Mouse (Mus musculus): ENCODE data around the gene Hnrnpr.

Gene Hnrnpr

DNA sequence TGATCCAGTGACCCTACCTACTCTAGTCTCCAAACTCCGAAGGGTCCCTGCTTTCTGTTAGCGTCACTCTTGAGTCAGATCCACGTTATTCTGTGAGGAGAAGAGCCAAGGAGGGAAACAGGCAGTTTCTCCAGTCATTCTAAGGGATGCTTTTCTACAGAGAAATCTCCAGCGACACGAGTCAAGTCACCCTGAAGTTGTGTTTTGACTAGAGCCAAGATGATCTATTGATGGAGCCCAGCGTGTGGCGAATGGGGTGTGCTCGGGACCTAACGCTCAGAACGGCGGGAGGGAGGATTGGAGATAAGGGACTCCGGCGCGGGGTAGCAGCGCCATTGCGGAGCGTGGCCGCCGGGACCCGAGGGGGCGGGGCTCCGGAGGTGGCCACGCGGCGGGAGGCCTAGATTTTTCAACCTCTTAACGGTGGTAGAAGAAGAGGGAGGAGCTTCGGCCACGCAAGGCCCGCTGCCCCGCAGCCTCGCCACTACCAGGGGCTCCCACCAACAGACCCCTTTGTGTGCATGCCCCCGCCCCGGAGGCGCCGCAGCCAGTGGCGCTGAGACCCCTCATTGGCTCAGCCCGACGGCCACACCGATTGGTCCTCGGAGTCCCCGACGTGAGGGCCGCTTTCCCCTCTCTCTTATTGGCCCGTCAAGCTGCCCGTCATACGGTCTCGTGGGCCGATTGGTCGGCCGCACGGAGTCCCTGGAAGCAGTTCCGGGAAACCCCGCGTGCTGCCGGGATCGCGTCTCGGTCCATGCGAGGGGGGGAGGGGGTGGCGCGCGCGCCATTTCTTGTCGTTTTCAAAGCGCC is at the start of gene Hnrnpr:
TSS of gene Hnrnpr (plus strand) at position 714 of the 813 bp plus-strand sequence.
- DNase-seq: peak; percentile 99

DNA sequence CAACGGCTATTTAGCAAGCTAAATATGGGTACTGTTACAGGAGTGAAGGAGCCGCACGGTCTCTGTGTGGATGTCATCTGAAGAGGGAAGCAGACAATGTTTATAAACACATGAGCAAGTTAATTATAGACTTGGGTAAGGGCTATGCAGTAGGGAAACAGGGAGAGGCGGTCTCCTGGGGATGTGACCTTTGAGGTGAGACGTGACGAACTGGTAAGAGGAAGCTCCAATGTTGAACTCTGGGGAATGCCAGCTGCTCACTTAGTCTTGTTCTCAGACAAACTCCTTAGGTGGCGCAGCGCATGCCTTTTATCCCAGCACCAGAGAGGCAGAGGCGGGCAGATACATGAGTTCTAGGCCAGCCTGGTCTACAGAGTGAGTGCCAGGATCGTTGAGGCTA is 48.8 kb upstream of the Hnrnpr start:
- peak; percentile 62 to 76 for DNase-seq

DNA sequence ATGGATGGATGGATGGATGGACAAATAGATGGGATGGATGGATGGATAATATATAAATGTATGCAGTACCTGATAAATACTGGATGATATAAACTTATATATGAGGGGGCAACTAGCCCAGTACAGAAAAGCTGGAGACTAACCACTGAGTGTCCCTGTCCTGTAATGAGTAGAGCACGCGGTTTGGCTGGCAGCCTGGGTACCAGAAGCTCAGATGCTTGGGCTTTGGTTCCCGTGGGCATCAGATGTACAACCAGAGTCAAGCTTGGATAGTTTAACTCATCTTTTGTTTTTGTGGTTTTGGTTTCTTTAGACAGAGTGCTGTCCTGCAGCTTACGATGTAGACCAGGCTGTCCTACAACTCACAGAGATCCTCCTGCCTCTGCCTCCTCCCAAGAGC is 47.2 kb upstream of the Hnrnpr start:
- DNase-seq: no peak

DNA sequence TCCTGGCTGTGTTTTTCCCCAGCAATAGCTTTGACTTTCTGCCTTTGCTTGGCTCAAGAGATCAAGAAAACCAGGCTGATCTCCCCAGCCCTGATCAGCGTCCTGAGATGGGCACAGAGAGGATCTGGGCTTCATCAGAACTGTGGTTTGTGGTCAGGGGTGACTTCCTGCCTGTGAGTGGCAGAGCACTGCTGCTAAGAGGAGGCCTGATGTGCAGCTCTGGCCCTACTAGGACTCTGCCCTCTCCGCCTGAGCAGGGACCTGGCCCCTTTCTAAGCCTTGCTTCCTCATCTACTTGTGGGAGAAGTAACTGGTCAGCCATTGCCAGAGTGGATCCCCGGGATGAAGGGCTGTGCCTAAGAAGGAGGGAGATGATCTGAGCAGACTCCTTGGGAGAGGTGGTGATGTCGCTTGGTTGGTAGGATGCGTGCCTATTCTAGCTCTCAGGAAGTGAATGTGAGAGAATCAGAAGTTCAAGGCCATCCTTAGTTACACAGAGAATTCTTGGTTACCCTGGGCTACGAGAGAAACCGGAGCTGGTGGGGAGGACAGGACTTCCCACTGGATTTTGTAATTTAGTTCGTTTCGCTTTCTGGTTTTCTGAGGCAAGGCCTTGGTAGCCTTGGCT is 43.9 kb upstream of the Hnrnpr start:
- no peak for DNase-seq

DNA sequence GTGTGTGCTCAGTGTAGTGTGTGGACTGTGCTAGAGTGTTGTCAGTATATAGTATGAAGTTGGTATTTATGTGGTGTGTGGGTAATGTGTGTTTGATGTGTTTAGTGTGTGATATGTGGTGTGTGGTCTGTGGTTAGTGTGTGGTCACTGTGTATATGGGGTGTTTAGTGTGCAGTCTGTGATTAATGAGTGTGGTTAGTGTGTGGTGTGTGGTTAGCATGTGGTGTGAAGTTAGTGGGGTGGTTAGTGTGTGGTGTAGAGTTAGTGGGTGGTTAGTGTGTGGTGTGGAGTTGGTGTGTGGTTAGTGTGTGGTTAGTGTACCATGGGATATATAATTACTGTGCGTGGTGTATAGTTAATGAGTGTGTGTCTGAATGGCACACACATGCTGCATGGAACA is 41.8 kb upstream of the Hnrnpr start:
- no peak for DNase-seq

DNA sequence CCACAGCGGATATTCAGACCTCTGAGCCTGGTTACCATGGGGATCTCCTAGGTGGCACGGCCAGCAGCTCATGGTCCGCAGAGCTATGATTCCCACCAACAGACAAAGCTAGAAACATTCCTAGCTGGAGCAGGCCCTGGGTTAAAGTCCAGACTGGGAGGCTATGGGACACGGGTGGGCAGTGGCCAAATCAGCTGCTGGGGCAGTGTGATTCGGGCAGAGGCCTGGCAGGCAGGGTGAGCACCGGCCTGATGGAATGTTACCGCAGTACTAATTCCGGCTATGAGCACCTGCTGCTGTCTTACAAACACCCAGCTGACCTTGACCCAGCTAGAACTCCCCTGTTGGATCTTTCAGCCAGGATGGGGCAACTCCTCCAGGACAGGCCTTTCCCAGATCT is 40.1 kb upstream of the Hnrnpr start:
- DNase-seq: peak; percentile 59 to 64

DNA sequence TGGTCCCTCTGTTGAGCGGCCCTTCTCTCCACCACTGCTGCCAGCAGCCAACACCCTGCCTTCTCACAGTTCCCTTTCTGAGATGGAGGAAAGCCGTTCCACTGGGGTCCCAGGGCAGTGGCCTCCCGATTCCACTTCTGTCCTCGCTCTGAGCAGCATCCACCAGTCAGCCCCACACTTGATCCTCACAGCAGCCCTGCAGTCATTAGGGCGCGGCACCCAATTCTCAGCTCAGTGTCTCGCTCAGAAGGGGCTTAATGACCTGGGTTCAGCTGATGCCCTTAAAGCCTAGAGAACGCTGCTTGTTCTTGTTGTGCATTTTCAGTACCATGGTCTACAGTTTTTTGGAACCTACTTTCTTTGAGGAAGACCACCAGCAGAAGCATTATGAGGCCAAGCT is 29.6 kb upstream of the Hnrnpr start:
- DNase-seq: no peak

DNA sequence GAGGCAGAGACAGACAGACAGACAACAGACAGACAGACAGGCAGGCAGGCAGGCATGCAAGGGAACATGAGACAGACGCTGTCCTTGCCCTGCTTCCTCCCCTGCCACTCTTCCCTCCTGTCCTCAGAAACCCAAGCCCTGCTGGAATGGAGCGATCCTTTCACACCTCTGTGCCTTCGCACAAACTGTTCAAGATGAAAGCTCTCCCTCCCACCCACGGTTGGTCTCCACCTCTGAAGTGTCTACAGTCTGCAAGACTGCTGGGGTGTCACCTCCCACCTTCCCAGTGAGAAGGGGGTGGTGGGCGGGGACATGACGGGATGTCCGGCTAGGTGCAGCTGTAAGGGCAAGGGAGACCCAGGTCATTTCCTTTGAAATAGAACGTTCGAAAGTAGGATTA is 29.1 kb upstream of the Hnrnpr start:
- no peak for DNase-seq

DNA sequence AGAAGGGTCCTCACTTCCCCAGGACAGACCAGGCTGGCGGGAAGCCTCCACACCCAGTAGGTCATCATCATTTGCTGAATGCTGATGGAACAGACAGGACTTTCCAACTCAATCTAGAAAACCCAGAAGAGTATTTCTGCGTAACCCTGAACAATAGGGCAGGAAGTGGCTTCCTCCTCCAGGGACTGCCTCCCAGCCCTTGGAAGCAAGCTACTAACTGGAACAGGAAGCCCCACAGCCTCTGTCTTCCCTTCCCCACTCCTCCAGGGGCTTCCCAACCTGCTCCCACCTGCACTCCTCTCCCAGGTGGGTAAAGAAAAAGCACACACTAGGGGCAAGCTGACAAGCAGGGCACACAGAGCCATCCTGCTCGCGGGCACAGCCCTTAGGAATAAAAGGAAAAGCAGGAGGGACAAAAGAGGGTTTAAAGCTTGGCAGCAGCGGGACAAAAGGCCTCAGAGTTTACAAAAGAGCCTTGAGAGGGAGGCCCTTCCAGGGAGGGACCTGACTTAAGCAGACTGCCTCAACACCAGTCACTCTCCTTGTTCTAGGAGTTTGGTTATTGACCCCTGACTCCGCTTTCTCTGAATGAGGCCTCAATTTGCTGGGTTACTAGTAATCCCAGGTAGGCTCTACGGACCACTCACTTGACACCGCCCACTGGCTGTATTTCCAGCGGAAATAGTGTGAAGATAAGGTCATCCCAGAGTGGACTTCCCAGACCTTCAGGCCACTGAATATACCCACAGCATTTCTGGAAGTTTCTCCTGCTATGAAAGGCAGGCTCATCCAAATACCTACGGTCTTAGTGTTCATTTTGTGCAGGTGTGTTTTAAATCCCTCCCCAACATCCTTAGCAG is 27.9 kb upstream of the Hnrnpr start:
- peak; percentile 36 to 47 for DNase-seq

DNA sequence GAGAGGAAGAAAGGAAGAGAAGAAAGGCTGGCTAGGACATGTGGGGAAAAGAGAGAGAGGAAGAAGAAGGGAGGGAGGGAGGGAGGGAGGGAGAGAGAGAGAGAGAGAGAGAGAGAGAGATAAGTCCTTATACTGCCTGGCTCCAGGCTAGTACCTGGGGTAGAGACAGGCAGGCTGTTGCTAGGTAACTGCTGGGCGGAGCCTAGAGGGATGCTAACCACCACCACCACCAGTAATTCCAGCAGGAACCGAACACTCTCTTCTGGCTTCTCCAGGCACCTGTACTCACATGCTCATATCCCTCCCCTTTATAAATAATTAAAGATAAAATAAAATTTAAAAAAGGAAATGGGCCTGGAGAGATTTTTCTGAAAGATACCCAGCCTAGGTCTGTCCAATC is 27.0 kb upstream of the Hnrnpr start:
- no peak for DNase-seq

DNA sequence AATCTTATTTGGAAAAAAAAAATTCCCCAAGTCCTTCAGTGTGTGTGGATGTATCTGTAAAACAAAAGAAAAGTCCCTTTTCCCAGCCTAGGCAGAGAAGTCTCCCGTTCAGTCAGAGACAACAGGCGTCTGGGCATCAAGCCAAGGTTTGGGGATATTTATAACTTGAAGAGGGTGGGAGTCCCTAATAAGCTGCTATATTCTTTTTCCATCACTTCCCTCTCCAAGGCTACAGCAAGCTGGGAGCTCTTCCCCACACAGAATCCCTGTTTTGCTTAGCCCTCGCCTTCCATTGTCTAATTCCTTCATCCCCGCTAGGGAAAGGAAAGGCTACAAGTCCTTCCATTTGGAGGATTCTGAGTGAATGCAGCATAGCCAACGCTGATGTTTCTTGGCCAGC is 26.3 kb upstream of the Hnrnpr start, which contains the start of gene Zfp46:
TSS of gene Zfp46 (plus strand) at position 229 of the 400 bp plus-strand sequence.
- DNase-seq: peak; percentile 82 to 83

DNA sequence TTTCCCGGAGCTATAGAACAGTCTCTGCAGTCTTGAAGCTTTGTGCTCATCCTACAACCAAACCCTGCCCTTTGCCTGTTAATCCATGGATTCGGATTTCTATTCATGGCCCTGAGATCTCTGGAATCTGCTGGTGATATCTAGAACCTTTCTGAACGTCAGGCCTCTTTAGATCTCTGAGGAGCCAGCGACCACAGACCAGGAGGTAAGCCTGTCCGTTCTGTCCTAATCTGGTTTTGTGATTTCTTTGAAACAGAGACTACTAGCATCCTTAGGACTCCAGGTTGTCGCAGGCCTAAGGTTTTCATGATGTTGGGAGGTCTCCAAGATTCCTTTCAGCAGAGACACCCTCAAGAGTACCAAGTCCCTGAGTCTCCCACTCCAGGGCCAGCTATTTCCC is 25.9 kb upstream of the Hnrnpr start:
- no peak for DNase-seq

DNA sequence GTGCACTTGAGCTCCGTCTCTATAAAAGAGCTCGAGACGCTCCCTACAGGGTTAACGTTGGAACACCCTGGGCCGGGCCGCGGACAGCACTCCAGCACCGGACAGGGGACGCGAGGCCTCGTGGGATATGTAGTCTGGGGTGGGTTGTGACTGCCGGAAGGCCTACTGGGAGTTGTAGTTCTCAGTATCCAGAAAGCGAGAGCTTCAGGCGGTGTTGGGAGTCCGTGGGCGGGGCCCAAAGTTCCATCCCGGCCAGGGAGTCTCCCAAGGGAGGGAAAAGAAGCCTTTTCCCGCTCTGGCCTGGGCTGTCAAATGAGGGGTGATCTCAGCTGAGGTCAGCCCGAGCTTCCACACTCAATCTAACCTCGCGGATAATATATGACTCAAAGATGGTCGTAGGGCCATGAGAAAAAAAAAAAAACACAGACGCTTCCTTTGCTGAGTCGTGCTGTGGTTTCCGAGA is 25.4 kb upstream of the Hnrnpr start:
- DNase-seq: peak; percentile 96 to 99

DNA sequence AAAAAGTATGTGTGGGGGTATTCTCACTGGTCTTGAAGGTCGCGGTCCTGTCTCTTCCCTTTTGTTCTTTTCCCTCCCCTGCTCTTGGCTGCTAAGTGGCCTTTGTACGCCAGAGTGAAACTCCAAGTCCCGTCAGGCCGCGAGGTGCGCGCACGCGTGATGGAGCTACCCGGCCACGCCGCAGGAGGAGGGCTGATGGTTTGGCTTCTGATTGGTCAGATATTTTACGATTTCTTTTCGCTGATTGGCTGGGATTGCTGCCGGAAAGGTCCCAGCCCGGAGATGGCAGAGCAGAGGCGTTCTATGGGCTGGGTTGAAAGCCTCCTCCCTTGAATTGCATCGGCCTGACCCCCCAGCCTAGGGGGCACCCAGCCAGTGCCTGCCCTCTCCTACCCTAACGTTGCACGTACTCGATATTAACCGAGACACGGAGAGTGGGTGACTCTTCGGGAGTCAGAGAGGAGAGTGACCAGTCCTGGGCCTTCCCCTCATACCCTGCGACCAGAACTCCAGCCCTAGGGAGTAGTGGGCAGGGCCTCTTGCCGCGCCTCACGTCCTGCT is 24.9 kb upstream of the Hnrnpr start:
- DNase-seq: peak; percentile 98 to 99

DNA sequence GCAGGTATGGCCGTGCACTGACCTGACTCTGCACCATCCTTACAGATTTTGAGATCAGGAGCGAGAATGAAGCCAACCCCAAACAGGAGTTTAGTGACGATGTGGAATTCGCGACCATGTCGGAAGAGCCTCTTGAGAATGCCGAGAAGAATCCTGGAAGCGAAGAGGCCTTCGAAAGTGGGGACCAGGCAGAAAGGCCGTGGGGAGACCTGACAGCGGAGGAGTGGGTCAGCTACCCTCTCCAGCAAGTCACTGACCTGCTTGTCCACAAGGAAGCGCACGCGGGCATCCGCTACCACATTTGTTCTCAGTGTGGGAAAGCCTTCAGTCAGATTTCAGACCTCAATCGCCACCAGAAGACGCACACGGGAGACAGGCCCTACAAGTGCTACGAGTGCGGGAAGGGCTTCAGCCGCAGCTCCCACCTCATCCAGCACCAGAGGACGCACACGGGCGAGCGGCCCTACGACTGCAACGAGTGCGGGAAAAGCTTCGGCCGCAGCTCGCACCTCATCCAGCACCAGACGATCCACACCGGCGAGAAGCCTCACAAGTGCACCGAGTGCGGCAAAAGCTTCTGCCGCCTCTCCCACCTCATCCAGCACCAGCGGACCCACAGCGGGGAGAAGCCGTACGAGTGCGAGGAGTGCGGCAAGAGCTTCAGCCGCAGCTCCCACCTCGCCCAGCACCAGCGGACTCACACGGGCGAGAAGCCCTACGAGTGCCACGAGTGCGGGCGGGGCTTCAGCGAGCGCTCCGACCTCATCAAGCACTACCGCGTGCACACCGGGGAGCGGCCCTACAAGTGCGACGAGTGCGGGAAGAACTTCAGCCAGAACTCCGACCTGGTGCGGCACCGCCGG is 20.6 kb upstream of the Hnrnpr start:
- no peak for DNase-seq

DNA sequence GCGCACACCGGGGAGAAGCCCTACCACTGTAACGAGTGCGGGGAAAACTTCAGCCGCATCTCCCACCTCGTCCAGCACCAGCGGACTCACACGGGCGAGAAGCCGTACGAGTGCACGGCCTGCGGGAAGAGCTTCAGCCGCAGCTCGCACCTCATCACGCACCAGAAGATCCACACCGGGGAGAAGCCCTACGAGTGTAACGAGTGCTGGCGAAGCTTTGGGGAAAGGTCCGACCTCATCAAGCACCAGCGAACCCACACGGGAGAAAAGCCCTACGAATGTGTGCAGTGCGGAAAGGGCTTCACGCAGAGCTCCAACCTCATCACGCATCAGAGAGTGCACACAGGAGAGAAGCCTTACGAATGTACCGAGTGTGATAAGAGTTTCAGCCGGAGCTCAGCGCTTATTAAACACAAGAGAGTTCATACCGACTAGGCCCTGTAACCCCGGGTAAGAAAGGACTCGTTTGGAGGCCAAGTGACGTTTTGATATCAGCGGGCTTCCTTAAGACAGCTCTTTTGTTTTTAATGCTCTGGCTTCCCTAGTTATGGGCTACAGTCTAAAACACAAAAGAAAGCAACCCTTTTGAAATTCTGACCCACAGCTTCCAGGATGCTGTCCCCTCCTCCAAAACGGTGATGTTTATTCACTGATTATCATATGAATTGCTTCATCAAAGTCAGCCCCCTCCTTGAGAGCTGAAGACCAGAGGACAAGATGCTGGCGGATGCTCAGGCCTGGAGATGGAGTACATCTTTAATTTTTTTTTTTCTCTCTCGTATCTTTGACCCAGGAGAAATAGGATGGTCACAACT is 19.8 kb upstream of the Hnrnpr start:
- DNase-seq: no peak

DNA sequence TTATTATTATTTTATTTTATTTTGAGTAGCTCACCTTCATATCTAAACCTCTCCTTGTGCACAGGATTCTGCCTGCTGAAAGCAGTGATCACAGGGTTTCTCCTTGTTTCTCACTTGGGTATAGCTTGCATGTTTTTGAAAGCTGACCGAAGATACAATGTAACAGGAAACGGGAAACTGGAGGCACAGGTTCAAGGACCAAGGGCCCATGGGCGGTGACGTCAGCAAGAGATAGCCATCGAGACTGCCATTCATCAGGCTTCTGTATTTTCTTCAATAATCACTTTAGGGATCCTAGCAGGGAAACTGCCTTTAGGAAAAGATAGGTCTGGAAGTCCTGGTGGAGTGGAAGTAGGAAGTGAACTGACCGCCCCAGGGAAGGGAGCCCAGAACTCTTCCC is 19.1 kb upstream of the Hnrnpr start:
- no peak for DNase-seq

DNA sequence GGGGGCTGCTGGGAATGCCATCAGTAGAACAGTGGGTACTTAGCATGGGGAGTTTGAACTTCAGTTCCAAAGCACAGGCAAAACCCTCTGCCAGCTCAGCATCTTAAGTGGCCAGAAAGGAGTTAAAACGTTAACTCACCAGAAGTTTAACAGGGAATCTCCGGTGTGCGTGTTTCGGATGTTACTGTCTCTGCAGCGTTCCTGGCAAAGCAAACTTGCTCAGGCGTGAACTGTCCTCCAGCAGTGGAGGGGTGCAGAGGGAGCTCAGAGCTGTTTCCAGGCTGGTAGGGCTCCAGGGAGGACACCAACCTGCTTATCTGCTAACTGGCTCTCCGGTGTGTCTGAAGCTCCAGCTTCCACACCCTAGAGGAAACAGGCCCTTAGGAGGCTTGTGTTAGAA is 14.8 kb upstream of the Hnrnpr start:
- peak; percentile 67 to 79 for DNase-seq

DNA sequence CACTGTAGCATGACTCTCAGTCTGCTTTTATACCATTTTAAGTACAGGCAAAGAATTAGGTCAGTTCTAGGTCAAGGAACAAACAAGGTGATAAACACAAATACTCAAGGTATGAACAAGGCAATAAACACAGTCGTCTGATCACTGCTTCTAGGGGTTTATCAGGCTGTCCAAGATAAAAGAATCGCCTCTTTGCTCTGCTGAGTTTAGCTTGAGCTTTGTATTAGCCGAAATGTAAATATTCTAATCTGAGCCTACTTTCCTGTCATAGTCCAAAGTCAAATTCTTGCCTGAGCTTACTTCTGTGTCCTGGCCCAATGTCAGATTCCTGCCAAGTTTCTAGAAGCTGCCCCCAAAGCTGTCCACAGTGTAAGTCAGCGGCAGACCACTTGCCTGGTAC is 8.3 kb upstream of the Hnrnpr start:
- DNase-seq: no peak

DNA sequence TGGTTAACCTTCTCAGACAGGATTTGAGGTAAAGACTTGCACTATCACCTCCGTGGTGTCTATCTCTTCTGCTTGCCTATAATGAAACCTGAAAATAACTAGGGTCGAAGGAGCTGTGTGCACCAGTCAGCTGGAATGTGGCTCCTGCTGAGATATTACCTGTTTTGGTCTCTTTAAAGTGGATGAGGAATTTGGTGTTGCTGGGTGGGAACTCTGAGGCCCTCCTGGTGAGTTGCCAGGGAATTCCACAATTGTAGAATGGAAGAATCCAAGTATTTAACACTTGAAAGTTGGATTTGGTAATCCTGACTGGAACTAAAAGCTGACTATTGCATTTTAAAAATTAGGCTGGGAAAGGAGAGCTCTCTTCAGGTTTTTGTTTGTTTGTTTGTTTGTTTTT is 6.6 kb upstream of the Hnrnpr start:
- DNase-seq: peak in 1 of 2 experiments; percentile 46

DNA sequence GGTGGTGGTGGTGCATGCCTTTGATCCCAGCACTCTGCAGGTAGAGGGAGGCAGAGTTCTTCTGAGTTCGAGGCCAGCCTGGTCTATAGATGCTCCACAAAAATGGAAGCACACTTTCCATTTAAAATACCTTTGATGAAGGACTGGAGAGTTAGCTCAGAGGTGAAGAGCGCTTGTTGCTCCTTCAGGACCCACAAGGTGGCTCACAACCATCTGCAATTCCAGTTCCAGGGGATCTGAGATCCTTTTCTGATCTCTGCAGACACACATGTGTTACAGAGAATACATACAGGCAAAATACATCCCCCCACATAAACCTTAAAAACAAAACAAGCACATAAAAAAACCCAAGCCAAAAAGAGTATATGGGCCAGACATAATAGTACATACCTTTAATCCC is 2.4 kb upstream of the Hnrnpr start:
- DNase-seq: no peak
